Mouse (Mus musculus) ovary, postnatal 36 days (tissue): ENCODE data around the gene Eef2.

ENCODE experiments used
- DNase-seq: peaks from one replicate; pipeline ENCODE4 v3.0.0; 2022; ENCODE audit warnings: low spot score, mixed read lengths

The Eef2 gene

GRCm38 (mm10) chr10:81176466-81177271 is at the start of gene Eef2:
Gene Eef2 (plus strand): TSS chr10:81176631.
- peak; percentile 99 for DNase-seq

- peak; percentile 56 for DNase-seq
Observed at GRCm38 (mm10) chr10:81134181-81134587, 42.2 kb upstream of the Eef2 start.

- DNase-seq = no peak
Observed at GRCm38 (mm10) chr10:81134966-81135681, 41.3 kb upstream of the Eef2 start, which contains the start of gene Zbtb7a. Gene Zbtb7a (plus strand): TSS chr10:81135220.

GRCm38 (mm10) chr10:81135831-81136705 is 40.4 kb upstream of the Eef2 start:
- DNase-seq = peak; percentile 77

GRCm38 (mm10) chr10:81136706-81137231 is 39.7 kb upstream of the Eef2 start:
- DNase-seq = peak; percentile 84

- peak; percentile 99 for DNase-seq
Observed at GRCm38 (mm10) chr10:81137252-81138130, 38.9 kb upstream of the Eef2 start.

GRCm38 (mm10) chr10:81138131-81138782 is 38.2 kb upstream of the Eef2 start:
- no peak for DNase-seq

- DNase-seq = no peak
Observed at GRCm38 (mm10) chr10:81138821-81139528, 37.5 kb upstream of the Eef2 start.

- DNase-seq = no peak
Observed at GRCm38 (mm10) chr10:81139529-81139846, 36.9 kb upstream of the Eef2 start.

GRCm38 (mm10) chr10:81140005-81140404 is 36.4 kb upstream of the Eef2 start:
- DNase-seq = no peak

GRCm38 (mm10) chr10:81140717-81141454 is 35.5 kb upstream of the Eef2 start:
- DNase-seq = no peak

- no peak for DNase-seq
Observed at GRCm38 (mm10) chr10:81141455-81142210, 34.8 kb upstream of the Eef2 start.

- no peak for DNase-seq
Observed at GRCm38 (mm10) chr10:81142551-81142981, 33.9 kb upstream of the Eef2 start.

- DNase-seq = no peak
Observed at GRCm38 (mm10) chr10:81143157-81143633, 33.2 kb upstream of the Eef2 start.

- no peak for DNase-seq
Observed at GRCm38 (mm10) chr10:81143845-81144437, 32.5 kb upstream of the Eef2 start.

GRCm38 (mm10) chr10:81144667-81145066 is 31.8 kb upstream of the Eef2 start:
- no peak for DNase-seq

- no peak for DNase-seq
Observed at GRCm38 (mm10) chr10:81145307-81145706, 31.1 kb upstream of the Eef2 start.

- no peak for DNase-seq
Observed at GRCm38 (mm10) chr10:81145778-81146177, 30.7 kb upstream of the Eef2 start.
